27 mouse cellular contexts compared by ENCODE assay signal in the genomic region with DNA sequence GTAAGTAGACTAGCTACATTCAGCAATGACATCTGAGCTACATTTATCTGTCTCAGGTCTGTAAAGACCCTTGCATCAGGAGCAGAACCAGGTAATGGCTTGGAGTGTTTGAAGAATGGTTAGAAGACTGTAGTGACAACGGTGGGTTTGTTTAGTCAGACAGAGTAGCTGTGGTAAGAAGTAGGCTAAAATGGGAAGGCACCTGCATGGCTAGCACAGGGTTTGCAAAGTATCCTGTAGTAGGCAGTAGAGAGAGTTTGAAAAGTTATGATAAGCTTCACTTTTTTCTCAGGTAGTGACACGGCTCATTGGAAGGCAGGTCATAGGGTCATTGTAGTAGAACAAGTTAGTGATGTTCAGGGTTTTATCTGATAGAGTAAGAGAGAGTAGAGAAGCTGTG. TPM values are rescaled to one million over a fixed set of nuclear protein-coding genes. Genes with fewer than 3 reads are reported as not detected.
"Had no signal": no experiment of that assay in that cellular context is flagged by ENCODE, and none has a peak within 500 bp of the region (broad histone marks: within the 10 kb centered on the region; RNA-seq: fewer than 3 reads in every experiment).

No protein-coding gene starts in this region.

- H3K4me1 ChIP-seq: embryonic facial prominence, embryonic 12.5 days had no signal

- H3K27ac ChIP-seq: embryonic facial prominence, embryonic 10.5 days; embryonic facial prominence, embryonic 12.5 days; embryonic facial prominence, embryonic 13.5 days; embryonic facial prominence, embryonic 15.5 days; forebrain, embryonic 10.5 days; forebrain, embryonic 12.5 days; forebrain, embryonic 13.5 days; forebrain, embryonic 15.5 days; gastrocnemius, adult 2 months; heart, adult 2 months; heart, embryonic 10.5 days had no signal

- ATAC-seq: forebrain, embryonic 13.5 days; forebrain, embryonic 14.5 days; forebrain, embryonic 15.5 days; forebrain, embryonic 16.5 days; forebrain, postnatal 0 days had no signal

- H3K4me2 ChIP-seq: embryonic facial prominence, embryonic 12.5 days; embryonic facial prominence, embryonic 13.5 days; embryonic facial prominence, embryonic 15.5 days; forebrain, embryonic 12.5 days; forebrain, embryonic 13.5 days; forebrain, embryonic 15.5 days had no signal

- H3K36me3 ChIP-seq: embryonic facial prominence, embryonic 10.5 days; embryonic facial prominence, embryonic 12.5 days; embryonic facial prominence, embryonic 13.5 days; embryonic facial prominence, embryonic 15.5 days; forebrain, embryonic 10.5 days; forebrain, embryonic 12.5 days; forebrain, embryonic 15.5 days; heart, embryonic 10.5 days had no signal

- H3K4me3 ChIP-seq: embryonic facial prominence, embryonic 10.5 days; embryonic facial prominence, embryonic 12.5 days; embryonic facial prominence, embryonic 13.5 days; embryonic facial prominence, embryonic 15.5 days; erythroblast, embryonic 14.5 days; forebrain, embryonic 10.5 days; forebrain, embryonic 12.5 days; forebrain, embryonic 13.5 days; forebrain, embryonic 15.5 days; gastrocnemius, adult 2 months; heart, adult 2 months; heart, embryonic 10.5 days had no signal

- H3K27me3 ChIP-seq: embryonic facial prominence, embryonic 12.5 days; embryonic facial prominence, embryonic 13.5 days; embryonic facial prominence, embryonic 15.5 days; forebrain, embryonic 12.5 days; forebrain, embryonic 13.5 days; forebrain, embryonic 15.5 days had no signal

- H3K9ac ChIP-seq: embryonic facial prominence, embryonic 12.5 days; embryonic facial prominence, embryonic 13.5 days; embryonic facial prominence, embryonic 15.5 days; forebrain, embryonic 12.5 days; forebrain, embryonic 13.5 days; forebrain, embryonic 15.5 days; forebrain, postnatal 0 days had no signal

- H3K9me3 ChIP-seq: embryonic facial prominence, embryonic 10.5 days; embryonic facial prominence, embryonic 12.5 days; embryonic facial prominence, embryonic 13.5 days; embryonic facial prominence, embryonic 15.5 days; forebrain, embryonic 10.5 days; forebrain, embryonic 12.5 days; forebrain, embryonic 13.5 days; forebrain, embryonic 15.5 days; heart, embryonic 10.5 days had no signal

- DNase-seq: cerebellum, adult 9-10 months; cerebellum, adult 9-11 months; cerebellum, postnatal 10 days; cerebellum, postnatal 14 days; cerebellum, postnatal 25 days; cerebellum, postnatal 36 days; embryo, embryonic 11 days; forebrain, postnatal 0 days; gastrocnemius, adult 2 months; gastrocnemius, postnatal 10 days; gastrocnemius, postnatal 14 days; gastrocnemius, postnatal 25 days; gastrocnemius, postnatal 36 days; heart, adult 18-20 months; heart, adult 2 months had no signal

RNA-seq across cellular contexts. Expression of gene Cep112, which starts 4.1 kb away (rescaled TPM):
- polyA plus RNA-seq: erythroblast, embryonic 14.5 days had no signal
